Mouse (Mus musculus) C2C12 (cell line): Measurements from ENCODE around the gene Shprh. TPM values are rescaled to one million over a fixed set of nuclear protein-coding genes. Genes with fewer than 3 reads are reported as not detected.

Experiments
- H3K27me3 ChIP-seq: one replicate; pipeline ENCODE4 v1.6.1; 2011; ENCODE audit not compliant: control insufficient read depth, insufficient read depth, insufficient read length
- H3K36me3 ChIP-seq: one replicate; pipeline ENCODE4 v1.6.1; 2011; ENCODE audit not compliant: control insufficient read depth, insufficient read depth
- H3K4me3 ChIP-seq: one replicate; pipeline ENCODE4 v1.5.1; 2011; ENCODE audit warnings: mild to moderate bottlenecking, control low read depth; ENCODE audit not compliant: poor library complexity, insufficient read depth, severe bottlenecking
- H3K79me2 ChIP-seq: one replicate; pipeline ENCODE4 v1.6.1; 2011; ENCODE audit not compliant: control insufficient read depth, insufficient read depth
- H3K79me3 ChIP-seq: one replicate; pipeline ENCODE4 v1.6.1; 2011; ENCODE audit warnings: low read depth, control low read depth
- H3ac ChIP-seq: one replicate; pipeline ENCODE3; 2011; ENCODE audit warnings: low read depth; ENCODE audit not compliant: control insufficient read depth, insufficient read length
- CEBPB ChIP-seq: IDR thresholded peaks from one replicate; pipeline ENCODE4 v1.6.1; 2011; ENCODE audit warnings: low read depth, mild to moderate bottlenecking, control low read depth, moderate library complexity
- CTCF ChIP-seq: IDR thresholded peaks from one replicate; pipeline ENCODE4 v1.5.1; 2011; ENCODE audit not compliant: control insufficient read depth, insufficient read depth, insufficient read length
- FOSL1 ChIP-seq: IDR thresholded peaks from one replicate; pipeline ENCODE4 v1.8.0; 2011; ENCODE audit warnings: mild to moderate bottlenecking, low read length; ENCODE audit not compliant: poor library complexity, insufficient read depth, severe bottlenecking
- MAX ChIP-seq: IDR thresholded peaks from one replicate; pipeline ENCODE4 v1.6.1; 2011; ENCODE audit warnings: mild to moderate bottlenecking, control low read depth
- MYOD1 ChIP-seq: IDR thresholded peaks from one replicate; pipeline ENCODE4 v1.6.1; 2011; ENCODE audit warnings: low read depth; ENCODE audit not compliant: control insufficient read depth, insufficient read length
- MYOG ChIP-seq: IDR thresholded peaks from one replicate; pipeline ENCODE4 v1.6.1; 2011; ENCODE audit not compliant: control insufficient read depth, insufficient read length; ENCODE audit errors: extremely low read depth
- USF1 ChIP-seq: IDR thresholded peaks from one replicate; pipeline ENCODE4 v1.6.1; 2011; ENCODE audit warnings: low read depth, mild to moderate bottlenecking, control low read depth, moderate library complexity
- long read RNA-seq, 2 experiments: library from polyadenylated mRNA; unstranded; transcript quantifications; one replicate each; pipeline ENCODE4 v2.0.0; 2019 to 2020
- polyA plus RNA-seq: library from polyadenylated mRNA; unstranded; fragments of >200 nt; fragmentation: generic; extraction: Trizol; gene quantifications from one replicate; pipeline ENCODE4 v1.2.1, GENCODE M21; 2012; ENCODE audit warnings: missing spikeins

Shprh gene
- polyA plus RNA-seq: 1.7 TPM
- long read RNA-seq, experiment 1, partial matches to known transcripts: 0 of 2 reads
- long read RNA-seq, experiment 1, other reads (novel, unspliced or antisense): 2 of 2 reads
- long read RNA-seq, experiment 2, full-length matches to known transcripts: 10 of 20 reads
- long read RNA-seq, experiment 2, partial matches to known transcripts: 7 of 20 reads
- long read RNA-seq, experiment 2, other reads (novel, unspliced or antisense): 3 of 20 reads

DNA sequence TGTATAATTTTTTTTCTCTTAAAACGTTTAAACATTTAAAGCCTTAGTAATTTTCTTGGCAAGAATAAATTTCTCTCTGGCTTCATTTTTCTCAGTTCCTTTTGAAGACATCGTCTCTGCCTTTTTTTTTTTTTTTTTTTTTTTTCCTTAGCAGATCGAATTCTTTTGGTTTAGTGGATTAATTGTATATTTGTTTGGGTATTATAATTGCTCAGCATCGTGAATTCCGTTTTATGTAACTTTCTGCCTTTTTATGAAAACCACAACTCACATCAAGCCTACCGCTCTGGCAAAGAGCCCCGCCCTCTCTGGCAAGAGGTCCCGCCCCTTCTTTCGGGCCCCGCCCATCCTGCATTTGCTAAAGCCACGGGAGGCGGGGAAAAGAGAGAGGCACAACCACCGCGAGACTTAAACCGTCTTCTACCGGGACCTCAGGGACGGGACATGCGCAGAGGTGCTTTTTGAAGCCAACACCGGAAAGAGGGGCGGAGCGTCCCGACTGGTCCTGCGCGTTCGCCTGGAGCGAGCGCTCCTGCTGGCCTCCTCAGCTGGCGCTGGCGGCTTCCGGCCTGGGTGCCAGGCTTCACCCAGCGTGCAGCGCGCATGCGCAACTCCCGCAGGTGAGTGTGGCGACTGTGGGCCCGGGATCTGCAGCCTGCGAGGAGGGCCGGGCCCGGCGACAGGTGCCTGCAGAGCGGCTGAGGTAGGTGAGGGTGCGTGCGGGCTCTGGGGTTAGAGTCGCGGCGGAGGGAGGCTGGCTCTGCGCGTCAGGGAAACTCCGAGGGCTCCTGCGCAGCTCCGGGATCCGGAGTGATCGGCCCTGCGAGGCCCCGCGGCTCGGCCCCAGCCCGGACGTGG, at the start of gene Shprh:
TSS of gene Shprh (plus strand) at position 544 of the 858 bp plus-strand sequence.
- Histone ChIP-seq H3K4me3 (peak within 1 kb of the TSS; percentile 88), H3ac (peak within 1 kb of the TSS; percentile 91), H3K79me3 (peaks cover 43% of the 10 kb centered on the region), H3K27me3 (no peaks in the 10 kb centered on the region), H3K79me2 (peaks cover 46% of the 10 kb centered on the region), H3K36me3 (peaks cover 19% of the 10 kb centered on the region)
- TF ChIP-seq CTCF: no peak
- TF ChIP-seq MYOG: no peak

- Histone ChIP-seq H3K79me2 (no peaks in the 10 kb centered on the region), H3K27me3 (no peaks in the 10 kb centered on the region)
- TF ChIP-seq FOSL1 (no peak), MYOG (no peak), USF1 (no peak), CEBPB (no peak), MYOD1 (no peak), CTCF (no peak), MAX (no peak)
These were observed 27.4 kb upstream of the Shprh start for GRCm38 (mm10) chr10:11121781-11122180.

GRCm38 (mm10) chr10:11145580-11145979, 3.6 kb upstream of the Shprh start:
- Histone ChIP-seq H3K27me3 (no peaks in the 10 kb centered on the region), H3K79me3 (peaks cover 10% of the 10 kb centered on the region)
- TF ChIP-seq CTCF (no peak), USF1 (no peak), MYOD1 (no peak), MYOG (no peak), MAX (no peak), FOSL1 (no peak), CEBPB (no peak)

More at GRCm38 (mm10) chr10:11121781-11122180, 27.4 kb upstream of the Shprh start:
- H3K79me3 ChIP-seq: no peaks in the 10 kb centered on the region
- no peaks in the 10 kb centered on the region for H3K36me3 ChIP-seq
- H3K4me3 ChIP-seq: no peak overlapping the region
- H3ac ChIP-seq: no peak overlapping the region

GRCm38 (mm10) chr10:11148446-11148845, 781 bp upstream of the Shprh start:
- H3K4me3 ChIP-seq: no peak overlapping the region
- H3K27me3 ChIP-seq: no peaks in the 10 kb centered on the region
- TF ChIP-seq CEBPB (no peak), USF1 (no peak), MYOD1 (no peak), FOSL1 (no peak), MYOG (no peak), CTCF (no peak), MAX (no peak)
- peaks cover 41% of the 10 kb centered on the region for H3K79me2 ChIP-seq
- H3ac ChIP-seq: no peak overlapping the region
- peaks cover 19% of the 10 kb centered on the region for H3K36me3 ChIP-seq
- peaks cover 38% of the 10 kb centered on the region for H3K79me3 ChIP-seq

More at GRCm38 (mm10) chr10:11145580-11145979, 3.6 kb upstream of the Shprh start:
- no peak overlapping the region for H3ac ChIP-seq
- no peak overlapping the region for H3K4me3 ChIP-seq
- H3K79me2 ChIP-seq: peaks cover 13% of the 10 kb centered on the region
- H3K36me3 ChIP-seq: no peaks in the 10 kb centered on the region

DNA sequence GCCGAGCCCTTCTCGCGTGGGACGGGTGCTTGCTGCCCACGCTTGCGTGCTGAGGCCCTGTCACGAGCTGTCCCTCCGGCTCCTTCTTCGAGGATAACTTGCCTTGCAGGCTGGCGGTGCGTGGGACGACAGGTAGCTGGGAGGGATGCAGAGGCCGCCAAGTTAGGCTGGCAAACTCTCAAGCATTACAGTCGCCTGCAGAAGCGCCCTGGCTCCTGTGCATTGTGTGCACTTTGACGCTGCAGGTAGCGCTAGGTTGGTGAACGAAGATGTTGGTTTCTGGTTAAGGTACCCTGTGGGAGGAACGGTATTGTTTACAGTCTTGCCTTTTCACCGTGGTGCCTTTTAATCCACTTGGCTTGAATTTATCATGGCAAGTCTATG, 507 bp downstream of the Shprh start:
- no peak for TF ChIP-seq MYOD1
- no peak for TF ChIP-seq FOSL1
- no peak for TF ChIP-seq MYOG
- TF ChIP-seq CEBPB: no peak
- TF ChIP-seq MAX: no peak
- no peak for TF ChIP-seq CTCF
- no peak for TF ChIP-seq USF1
- no peaks in the 10 kb centered on the region for H3K27me3 ChIP-seq
- peaks cover 53% of the 10 kb centered on the region for H3K79me2 ChIP-seq
- H3K4me3 ChIP-seq: peak overlapping the region; percentile 88
- peaks cover 19% of the 10 kb centered on the region for H3K36me3 ChIP-seq
- peak overlapping the region; percentile 91 for H3ac ChIP-seq
- peaks cover 46% of the 10 kb centered on the region for H3K79me3 ChIP-seq
